Mouse (Mus musculus): ENCODE results near the gene Polr2g. TPM values are rescaled to one million over a fixed set of nuclear protein-coding genes. Genes with fewer than 3 reads are reported as not detected.

Gene Polr2g
- total RNA-seq, 4 experiments from 2014 or later: 52.1 to 60.7 (median 55.4) TPM

- no peak for DNase-seq (ENCODE audit: low spot score)
These were observed 20.0 kb upstream of the Polr2g start for GRCm38 (mm10) chr19:8818301-8818798.

- DNase-seq (ENCODE audit: low spot score): no peak
These were observed 18.6 kb upstream of the Polr2g start for GRCm38 (mm10) chr19:8817001-8817400.

GRCm38 (mm10) chr19:8815812-8816211 is 17.4 kb upstream of the Polr2g start:
- DNase-seq (ENCODE audit: low spot score): no peak

GRCm38 (mm10) chr19:8806810-8807209 is 8.4 kb upstream of the Polr2g start:
- no peak for DNase-seq (ENCODE audit: low spot score)

- DNase-seq (ENCODE audit: low spot score): no peak
These were observed 5.7 kb upstream of the Polr2g start for GRCm38 (mm10) chr19:8803879-8804660.

GRCm38 (mm10) chr19:8803204-8803780 is 4.9 kb upstream of the Polr2g start:
- DNase-seq (ENCODE audit: low spot score): no peak

- peak; percentile 98 for DNase-seq (ENCODE audit: low spot score)
These were observed 3.9 kb upstream of the Polr2g start, which contains the start of gene Zbtb3 for GRCm38 (mm10) chr19:8802130-8802821. Gene Zbtb3 (plus strand): TSS chr19:8802555.

- no peak for DNase-seq (ENCODE audit: low spot score)
These were observed 554 bp upstream of the Polr2g start for GRCm38 (mm10) chr19:8798947-8799315.

GRCm38 (mm10) chr19:8790171-8790570 is 8.2 kb downstream of the Polr2g start:
- no peak for DNase-seq (ENCODE audit: low spot score)

GRCm38 (mm10) chr19:8789171-8789570 is 9.2 kb downstream of the Polr2g start:
- no peak for DNase-seq (ENCODE audit: low spot score)

- no peak for DNase-seq (ENCODE audit: low spot score)
These were observed 9.9 kb downstream of the Polr2g start for GRCm38 (mm10) chr19:8788521-8788920.

- peak; percentile 95 for DNase-seq (ENCODE audit: low spot score)
These were observed 12.2 kb downstream of the Polr2g start, which contains the start of gene Taf6l for GRCm38 (mm10) chr19:8786008-8786781. Gene Taf6l (minus strand): TSS chr19:8786417.

GRCm38 (mm10) chr19:8774951-8775421 is 23.4 kb downstream of the Polr2g start:
- peak; percentile 21 for DNase-seq (ENCODE audit: low spot score)

- DNase-seq (ENCODE audit: low spot score): peak; percentile 95
These were observed 24.1 kb downstream of the Polr2g start, which contains the start of gene Tmem179b for GRCm38 (mm10) chr19:8774086-8774835. Gene Tmem179b (minus strand): TSS chr19:8774467.

GRCm38 (mm10) chr19:8773409-8773808 is 25.0 kb downstream of the Polr2g start:
- no peak for DNase-seq (ENCODE audit: low spot score)

- DNase-seq (ENCODE audit: low spot score): no peak
These were observed 25.4 kb downstream of the Polr2g start for GRCm38 (mm10) chr19:8772996-8773395.

GRCm38 (mm10) chr19:8770567-8771270 is 27.7 kb downstream of the Polr2g start, which contains the start of gene Tmem223:
Gene Tmem223 (plus strand): TSS chr19:8770996.
- peak; percentile 83 for DNase-seq (ENCODE audit: low spot score)

GRCm38 (mm10) chr19:8765562-8765961 is 32.8 kb downstream of the Polr2g start:
- DNase-seq (ENCODE audit: low spot score): no peak

- no peak for DNase-seq (ENCODE audit: low spot score)
These were observed 35.1 kb downstream of the Polr2g start for GRCm38 (mm10) chr19:8763276-8763675.

GRCm38 (mm10) chr19:8760757-8761156 is 37.6 kb downstream of the Polr2g start:
- DNase-seq (ENCODE audit: low spot score): no peak
